Mouse (Mus musculus) stomach, embryonic 16.5 days (tissue): Measurements from ENCODE around the gene Nup210. TPM values are rescaled to one million over a fixed set of nuclear protein-coding genes. Genes with fewer than 3 reads are reported as not detected.

Experiments
- ATAC-seq: fragments of 200-750 bp; cut with Nextera tagmentation; 2 replicates; pipeline ENCODE4 v1.8.0; 2017; ENCODE audit warnings: moderate number of reproducible peaks, moderate TSS enrichment; ENCODE audit not compliant: insufficient read depth, low FRiP score
- H3K27ac ChIP-seq: fragments of 300-500 bp; sonication (generic); 2 replicates; pipeline ENCODE4 v1.5.1; 2014; ENCODE audit warnings: low read length
- H3K27me3 ChIP-seq: fragments of 300-500 bp; sonication (generic); 2 replicates; pipeline ENCODE4 v1.6.1; 2014; ENCODE audit warnings: low read length, control low read depth, mixed read lengths; ENCODE audit not compliant: control insufficient read depth, insufficient read depth
- H3K36me3 ChIP-seq: fragments of 300-500 bp; sonication (generic); 2 replicates; pipeline ENCODE4 v1.6.1; 2014; ENCODE audit warnings: low read length; ENCODE audit not compliant: control insufficient read depth, insufficient read depth
- H3K4me1 ChIP-seq: fragments of 300-500 bp; sonication (generic); 2 replicates; pipeline ENCODE4 v1.6.1; 2014; ENCODE audit warnings: low read length, control low read depth, mixed read lengths; ENCODE audit not compliant: control insufficient read depth, insufficient read depth
- H3K4me2 ChIP-seq: fragments of 300-500 bp; sonication (generic); 2 replicates; pipeline ENCODE4 v1.6.1; 2014; ENCODE audit warnings: low read depth, low read length, mixed read lengths
- H3K4me3 ChIP-seq: fragments of 300-500 bp; sonication (generic); replicated peaks from 2 replicates; pipeline ENCODE4 v1.5.1; 2014; ENCODE audit warnings: mild to moderate bottlenecking, low read length
- H3K9ac ChIP-seq: fragments of 300-500 bp; sonication (generic); 2 replicates; pipeline ENCODE4 v1.6.1; 2014; ENCODE audit warnings: low read length
- H3K9me3 ChIP-seq: fragments of 300-500 bp; sonication (generic); replicated peaks from 2 replicates; pipeline ENCODE4 v1.6.1; 2016; ENCODE audit warnings: low read length, control low read depth; ENCODE audit not compliant: control insufficient read depth
- WGBS: fragments of 180-500 bp; shearing (Covaris S2); extraction: QIAGEN DNeasy Blood & Tissue Kit; methylation state at CpG from one replicate; pipeline ENCODE4 v1.1.7; 2014; 5-methylcytosine and 5-hydroxymethylcytosine counted together
- polyA plus RNA-seq: library from polyadenylated mRNA; unstranded; fragments of >200 nt; fragmentation: Nextera tagmentation; extraction: Ambion mirVana; gene quantifications from 2 replicates; pipeline ENCODE4 v1.2.1, GENCODE M21; 2015

Gene Nup210
- polyA plus RNA-seq, 1 experiment from 2014 or later: 12.9 TPM

GRCm38 (mm10) chr6:91004157-91004556 is 112.5 kb downstream of the Nup210 start:
- 85% methylated on average over 2 of the region's 2 CpGs for WGBS
- H3K27me3 ChIP-seq: no peaks in the 10 kb centered on the region
- no peak for ATAC-seq
- H3K9me3 ChIP-seq: no peaks in the 10 kb centered on the region
- no peak overlapping the region for H3K27ac ChIP-seq
- H3K4me3 ChIP-seq: no peak overlapping the region
- no peaks in the 10 kb centered on the region for H3K36me3 ChIP-seq
- H3K9ac ChIP-seq: no peak overlapping the region
- no peak overlapping the region for H3K4me2 ChIP-seq
- no peaks in the 10 kb centered on the region for H3K4me1 ChIP-seq

GRCm38 (mm10) chr6:91003310-91003995 is 113.2 kb downstream of the Nup210 start:
- 15% methylated on average over 3 of the region's 3 CpGs for WGBS
- H3K27ac ChIP-seq: no peak overlapping the region
- no peak overlapping the region for H3K4me2 ChIP-seq
- no peaks in the 10 kb centered on the region for H3K27me3 ChIP-seq
- H3K9ac ChIP-seq: no peak overlapping the region
- peak; percentile 66 for ATAC-seq
- H3K4me1 ChIP-seq: no peaks in the 10 kb centered on the region
- no peaks in the 10 kb centered on the region for H3K9me3 ChIP-seq
- H3K36me3 ChIP-seq: no peaks in the 10 kb centered on the region
- H3K4me3 ChIP-seq: no peak overlapping the region

- no peak for ATAC-seq
- no peak overlapping the region for H3K27ac ChIP-seq
- H3K9ac ChIP-seq: no peak overlapping the region
- no peak overlapping the region for H3K4me3 ChIP-seq
- H3K27me3 ChIP-seq: no peaks in the 10 kb centered on the region
- WGBS: 43% methylated on average over 7 of the region's 7 CpGs
- H3K9me3 ChIP-seq: no peaks in the 10 kb centered on the region
- no peaks in the 10 kb centered on the region for H3K36me3 ChIP-seq
- H3K4me1 ChIP-seq: no peaks in the 10 kb centered on the region
- H3K4me2 ChIP-seq: no peak overlapping the region
These were observed 115.1 kb downstream of the Nup210 start for GRCm38 (mm10) chr6:91001566-91001965.

DNA sequence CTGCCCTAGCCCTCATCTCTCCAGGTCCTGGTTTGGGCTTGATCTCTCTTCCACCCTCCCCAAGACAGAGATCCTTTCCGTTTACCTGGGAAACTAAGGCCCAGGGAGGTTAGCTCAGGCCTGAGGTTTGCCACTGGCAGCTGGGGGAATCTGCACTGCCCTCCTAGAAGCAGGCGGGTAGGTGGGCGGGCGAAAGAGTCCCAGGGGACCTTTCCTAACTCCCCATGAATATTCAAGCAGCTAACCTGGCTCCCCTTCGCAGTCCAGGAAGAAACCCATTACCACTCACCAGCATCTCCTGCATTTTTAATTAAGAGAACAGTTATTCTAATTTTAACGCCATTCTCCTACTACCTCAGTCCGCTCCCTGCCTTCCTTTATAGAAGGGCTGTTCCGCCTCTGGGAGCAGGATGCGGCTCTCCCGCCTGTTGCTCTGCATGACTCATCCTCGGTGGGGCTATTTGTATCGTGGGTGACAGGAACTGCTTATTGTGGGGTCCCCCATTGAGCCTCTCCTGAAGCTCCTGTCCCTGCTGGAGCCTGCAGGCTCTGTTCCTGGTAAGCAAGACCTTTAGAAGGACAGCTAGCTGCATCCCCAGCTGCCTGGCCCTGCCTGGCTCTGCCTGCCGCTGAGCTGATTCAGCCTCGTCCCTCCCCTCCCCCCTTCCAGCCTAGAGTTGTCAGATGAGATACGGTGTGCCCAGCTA is 115.7 kb downstream of the Nup210 start:
- Histone ChIP-seq H3K9ac (0 out of 2 replicates have a peak overlapping the region, but pooled peaks have one; percentile 40), H3K27me3 (no peaks in the 10 kb centered on the region), H3K36me3 (no peaks in the 10 kb centered on the region), H3K4me2 (peak overlapping the region; percentile 37), H3K27ac (no peak overlapping the region), H3K4me1 (no peaks in the 10 kb centered on the region), H3K9me3 (no peaks in the 10 kb centered on the region), H3K4me3 (no peak overlapping the region)
- 22% methylated on average over 15 of the region's 15 CpGs for WGBS
- ATAC-seq: peak; percentile 52; the same call in 1 of the 2 replicates

GRCm38 (mm10) chr6:90999176-90999575 is 117.5 kb downstream of the Nup210 start:
- Histone ChIP-seq H3K4me2 (no peak overlapping the region), H3K4me1 (no peaks in the 10 kb centered on the region), H3K4me3 (no peak overlapping the region), H3K27ac (no peak overlapping the region), H3K9me3 (no peaks in the 10 kb centered on the region), H3K36me3 (no peaks in the 10 kb centered on the region), H3K27me3 (no peaks in the 10 kb centered on the region), H3K9ac (no peak overlapping the region)
- 80% methylated on average over 4 of the region's 4 CpGs for WGBS
- ATAC-seq: no peak

- WGBS: 85% methylated on average over 3 of the region's 3 CpGs
- Histone ChIP-seq H3K27ac (no peak overlapping the region), H3K4me2 (no peak overlapping the region), H3K27me3 (no peaks in the 10 kb centered on the region), H3K4me1 (no peaks in the 10 kb centered on the region), H3K9ac (no peak overlapping the region), H3K9me3 (no peaks in the 10 kb centered on the region), H3K36me3 (no peaks in the 10 kb centered on the region), H3K4me3 (no peak overlapping the region)
- ATAC-seq: no peak
These were observed 119.6 kb downstream of the Nup210 start for GRCm38 (mm10) chr6:90997025-90997424.

GRCm38 (mm10) chr6:90996181-90996580 is 120.4 kb downstream of the Nup210 start:
- no peak for ATAC-seq
- Histone ChIP-seq H3K27ac (no peak overlapping the region), H3K27me3 (no peaks in the 10 kb centered on the region), H3K4me2 (no peak overlapping the region), H3K9ac (no peak overlapping the region), H3K36me3 (no peaks in the 10 kb centered on the region), H3K9me3 (no peaks in the 10 kb centered on the region), H3K4me3 (no peak overlapping the region), H3K4me1 (no peaks in the 10 kb centered on the region)
- 92% methylated on average over 2 of the region's 2 CpGs for WGBS

DNA sequence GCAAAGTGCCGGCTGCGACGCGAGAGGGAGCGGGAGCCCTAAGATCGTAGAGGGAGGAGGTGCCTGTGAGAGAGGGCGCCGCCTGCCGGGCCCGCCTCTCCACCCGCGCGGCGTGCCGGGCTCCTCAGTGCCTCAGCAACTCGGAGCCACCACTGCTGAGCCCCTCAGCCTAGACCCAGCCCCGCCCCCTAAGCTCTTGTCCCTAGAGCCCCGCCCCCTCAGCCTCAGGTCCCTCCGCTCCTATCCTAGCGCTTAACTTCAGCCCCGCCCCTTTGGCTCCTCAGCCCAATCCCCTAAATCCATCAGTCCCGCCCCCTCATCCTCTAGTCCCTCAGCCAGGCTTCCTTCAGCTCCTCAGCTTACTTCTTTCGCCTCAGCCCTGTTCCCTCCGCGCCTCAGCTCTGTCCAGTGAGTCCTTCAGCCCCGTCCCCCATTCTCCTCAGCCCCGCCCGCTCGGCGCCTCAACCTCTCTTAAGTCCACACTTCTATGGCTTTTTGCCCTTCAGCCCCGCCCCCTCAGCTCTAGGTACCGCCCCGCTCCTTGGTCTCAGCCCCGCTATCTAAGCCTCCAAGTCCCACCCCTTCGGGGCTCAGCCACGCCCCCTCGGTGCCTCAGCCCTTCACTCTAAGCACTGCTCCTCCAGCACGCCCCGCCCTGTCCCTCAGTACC is 127.8 kb downstream of the Nup210 start, which contains the start of gene Iqsec1:
Gene Iqsec1 (minus strand): TSS at position 38 of the 670 bp plus-strand sequence.
- Histone ChIP-seq H3K36me3 (no peaks in the 10 kb centered on the region), H3K9ac (peak within 1 kb of the TSS; percentile 88), H3K9me3 (peaks cover 3% of the 10 kb centered on the region), H3K27me3 (no peaks in the 10 kb centered on the region), H3K4me2 (peak within 1 kb of the TSS; percentile 98), H3K27ac (peak within 1 kb of the TSS; percentile 70), H3K4me1 (peaks cover 28% of the 10 kb centered on the region), H3K4me3 (peak within 1 kb of the TSS; percentile 66)
- WGBS: under 1% methylated on average over 36 of the region's 39 CpGs
- peak; percentile 96 for ATAC-seq

GRCm38 (mm10) chr6:90988299-90988625 is 128.4 kb downstream of the Nup210 start:
- Histone ChIP-seq H3K9me3 (peaks cover 3% of the 10 kb centered on the region), H3K4me2 (peak overlapping the region; percentile 98), H3K9ac (peak overlapping the region; percentile 88), H3K4me1 (peaks cover 31% of the 10 kb centered on the region), H3K27me3 (no peaks in the 10 kb centered on the region), H3K36me3 (no peaks in the 10 kb centered on the region), H3K27ac (peak overlapping the region; percentile 70), H3K4me3 (peak overlapping the region; percentile 66)
- 1% methylated on average over 23 of the region's 59 CpGs for WGBS
- no peak for ATAC-seq
